Mouse (Mus musculus): ENCODE results near the gene Zbtb40. TPM values are rescaled to one million over a fixed set of nuclear protein-coding genes. Genes with fewer than 3 reads are reported as not detected.

Gene Zbtb40
- polyA plus RNA-seq, 1 experiment = 9.5 TPM

DNA sequence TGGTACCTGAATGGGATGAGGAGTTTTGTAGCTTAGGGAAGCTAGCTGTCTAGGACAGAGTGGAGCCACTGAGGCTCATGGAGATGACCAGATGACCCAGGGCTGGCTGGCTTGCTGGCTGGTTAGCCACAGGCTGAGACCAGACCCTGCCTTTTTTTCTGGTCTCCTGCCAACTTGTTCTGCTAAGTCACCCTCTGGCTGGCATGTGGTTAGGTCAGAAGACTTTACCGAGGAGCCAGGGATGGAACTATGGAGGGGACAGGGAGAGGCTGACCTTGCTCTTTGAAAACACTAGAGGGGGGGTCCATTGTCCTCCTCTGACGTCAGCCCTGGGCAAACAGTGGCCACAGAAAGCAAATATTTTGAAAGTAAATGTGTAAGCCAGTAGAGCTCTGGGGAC, 28.6 kb upstream of the Zbtb40 start:
- no peaks in the 10 kb centered on the region for H3K36me3 ChIP-seq (ENCODE audit: control insufficient read depth, insufficient read depth, low read length)
- no peak for TF ChIP-seq CTCF (conservative IDR thresholded peaks at IDR 0.05; ENCODE audit: insufficient read depth, insufficient read length, low read depth, low read length)
- TF ChIP-seq POLR2A (IDR thresholded peaks at IDR 0.05; ENCODE audit: low read depth, low read length) = no peak
- H3K27ac ChIP-seq (ENCODE audit: insufficient read depth, low read depth, low read length) = no peak overlapping the region
- H3K4me1 ChIP-seq (ENCODE audit: control insufficient read depth, insufficient read depth, low read length) = no peaks in the 10 kb centered on the region
- no peaks in the 10 kb centered on the region for H3K27me3 ChIP-seq (replicated peaks; ENCODE audit: control insufficient read depth, insufficient read depth, low read length)
- peak; percentile 17 for DNase-seq
- H3K4me3 ChIP-seq (ENCODE audit: insufficient read depth, low read depth, low read length) = no peak overlapping the region
- 6% methylated on average over 2 of the region's 2 CpGs for WGBS

DNA sequence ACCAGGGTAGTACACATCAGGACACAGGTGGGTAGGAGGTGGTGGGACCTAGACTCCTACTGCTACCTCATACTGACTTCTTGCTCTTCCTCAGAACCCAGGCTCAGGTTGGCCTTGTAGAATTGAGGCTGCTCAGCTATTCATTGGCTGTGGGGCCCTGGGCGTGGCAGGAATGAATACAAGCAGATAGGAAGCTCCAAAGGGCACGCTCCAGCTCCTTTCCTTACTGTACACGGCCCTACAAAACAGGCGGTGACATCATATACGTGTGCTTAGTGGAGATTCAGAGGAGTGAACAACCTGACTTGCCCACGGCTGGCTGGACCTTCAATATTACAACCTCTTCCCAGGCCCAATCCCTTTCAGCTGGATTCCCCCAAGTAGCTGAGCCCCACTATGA, 22.6 kb upstream of the Zbtb40 start:
- H3K4me1 ChIP-seq (ENCODE audit: control insufficient read depth, insufficient read depth, low read length) = no peaks in the 10 kb centered on the region
- H3K27me3 ChIP-seq (replicated peaks; ENCODE audit: control insufficient read depth, insufficient read depth, low read length) = no peaks in the 10 kb centered on the region
- H3K27ac ChIP-seq (ENCODE audit: insufficient read depth, low read depth, low read length) = no peak overlapping the region
- WGBS = 74% methylated on average over 6 of the region's 6 CpGs
- no peak for DNase-seq
- no peaks in the 10 kb centered on the region for H3K36me3 ChIP-seq (ENCODE audit: control insufficient read depth, insufficient read depth, low read length)
- H3K4me3 ChIP-seq (ENCODE audit: insufficient read depth, low read depth, low read length) = no peak overlapping the region
- TF ChIP-seq CTCF (conservative IDR thresholded peaks at IDR 0.05; ENCODE audit: insufficient read depth, insufficient read length, low read depth, low read length) = no peak
- TF ChIP-seq POLR2A (IDR thresholded peaks at IDR 0.05; ENCODE audit: low read depth, low read length) = no peak

DNA sequence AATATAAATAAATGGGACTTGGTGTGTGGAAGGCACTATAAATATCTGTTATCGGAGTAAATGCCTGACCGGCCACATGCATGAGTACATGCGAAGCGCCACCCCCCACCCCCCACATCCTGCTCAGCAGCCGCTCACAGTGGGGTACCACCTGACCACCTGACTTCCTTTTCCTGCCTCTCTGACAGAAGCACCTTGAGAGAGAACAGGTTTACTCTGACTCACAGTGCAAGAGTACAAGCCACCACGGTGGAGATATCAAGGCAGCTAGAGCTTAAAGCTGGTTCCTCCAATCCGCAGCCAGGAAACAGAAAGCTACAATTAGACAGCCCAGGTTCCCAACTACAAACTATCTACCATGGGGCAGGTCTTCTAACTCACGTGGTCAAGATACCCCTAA, 19.9 kb upstream of the Zbtb40 start:
- WGBS = 37% methylated on average over 8 of the region's 8 CpGs
- no peak overlapping the region for H3K27ac ChIP-seq (ENCODE audit: insufficient read depth, low read depth, low read length)
- no peaks in the 10 kb centered on the region for H3K27me3 ChIP-seq (replicated peaks; ENCODE audit: control insufficient read depth, insufficient read depth, low read length)
- DNase-seq = no peak
- H3K4me3 ChIP-seq (ENCODE audit: insufficient read depth, low read depth, low read length) = no peak overlapping the region
- H3K36me3 ChIP-seq (ENCODE audit: control insufficient read depth, insufficient read depth, low read length) = no peaks in the 10 kb centered on the region
- no peaks in the 10 kb centered on the region for H3K4me1 ChIP-seq (ENCODE audit: control insufficient read depth, insufficient read depth, low read length)
- no peak for TF ChIP-seq POLR2A (IDR thresholded peaks at IDR 0.05; ENCODE audit: low read depth, low read length)

DNA sequence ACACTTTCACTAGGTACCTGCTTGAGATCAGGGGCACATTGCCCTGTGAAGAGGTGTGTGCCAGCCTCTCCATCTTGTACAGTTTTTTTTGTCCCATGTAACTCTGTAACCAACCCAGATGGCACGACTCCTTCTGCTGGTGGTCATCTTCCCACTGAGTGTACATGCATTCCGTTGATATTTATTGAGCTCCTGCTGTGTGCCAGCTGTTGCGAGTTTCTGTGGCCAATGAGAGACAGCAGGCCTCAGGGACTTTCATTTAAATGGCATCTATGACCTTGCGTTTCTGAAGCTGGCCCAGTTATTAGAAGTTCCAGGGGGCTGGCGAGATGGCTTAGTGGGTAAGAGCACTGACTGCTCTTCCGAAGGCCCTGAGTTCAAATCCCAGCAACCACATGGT, 17.2 kb upstream of the Zbtb40 start:
- DNase-seq = no peak
- WGBS = 86% methylated on average over 6 of the region's 6 CpGs
- Histone ChIP-seq H3K36me3 (ENCODE audit: control insufficient read depth, insufficient read depth, low read length) (no peaks in the 10 kb centered on the region), H3K27ac (ENCODE audit: insufficient read depth, low read depth, low read length) (no peak overlapping the region), H3K4me3 (ENCODE audit: insufficient read depth, low read depth, low read length) (no peak overlapping the region), H3K27me3 (replicated peaks; ENCODE audit: control insufficient read depth, insufficient read depth, low read length) (no peaks in the 10 kb centered on the region), H3K4me1 (ENCODE audit: control insufficient read depth, insufficient read depth, low read length) (no peaks in the 10 kb centered on the region)
- no peak for TF ChIP-seq CTCF (conservative IDR thresholded peaks at IDR 0.05; ENCODE audit: insufficient read depth, insufficient read length, low read depth, low read length)
- no peak for TF ChIP-seq POLR2A (IDR thresholded peaks at IDR 0.05; ENCODE audit: low read depth, low read length)

DNA sequence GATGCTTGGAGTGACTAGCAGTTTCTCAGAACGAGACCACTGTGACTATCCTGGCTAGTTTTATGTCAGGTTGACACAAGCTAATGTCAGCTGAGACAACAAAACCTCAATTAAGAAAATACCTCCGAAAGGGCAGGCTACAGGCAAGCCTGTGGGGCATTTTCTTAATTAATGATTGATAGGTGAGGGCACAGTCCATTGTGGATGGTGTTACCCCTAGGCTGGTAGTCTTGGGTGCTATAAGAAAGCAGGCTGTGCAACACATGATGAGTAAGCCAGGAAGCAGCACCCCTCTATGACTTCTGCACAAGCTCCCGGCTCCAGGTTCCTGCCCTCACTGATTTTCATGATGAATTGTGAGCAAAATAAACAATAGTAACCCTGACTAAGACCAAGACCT, 6.3 kb upstream of the Zbtb40 start:
- DNase-seq = peak; percentile 84
- 36% methylated on average over 3 of the region's 3 CpGs for whole genome bisulfite sequencing
- H3K27ac ChIP-seq (ENCODE audit: insufficient read depth, low read depth, low read length) = peak overlapping the region; percentile 70; the same call in 1 of the 2 replicates
- H3K27me3 ChIP-seq (replicated peaks; ENCODE audit: control insufficient read depth, insufficient read depth, low read length) = no peaks in the 10 kb centered on the region
- H3K36me3 ChIP-seq (ENCODE audit: control insufficient read depth, insufficient read depth, low read length) = no peaks in the 10 kb centered on the region
- no peak for TF ChIP-seq CTCF (conservative IDR thresholded peaks at IDR 0.05; ENCODE audit: insufficient read depth, insufficient read length, low read depth, low read length)
- no peak for TF ChIP-seq POLR2A (IDR thresholded peaks at IDR 0.05; ENCODE audit: low read depth, low read length)
- H3K4me3 ChIP-seq (ENCODE audit: insufficient read depth, low read depth, low read length) = no peak overlapping the region
- peaks cover 5% of the 10 kb centered on the region; the same call in 1 of the 2 replicates for H3K4me1 ChIP-seq (ENCODE audit: control insufficient read depth, insufficient read depth, low read length)

DNA sequence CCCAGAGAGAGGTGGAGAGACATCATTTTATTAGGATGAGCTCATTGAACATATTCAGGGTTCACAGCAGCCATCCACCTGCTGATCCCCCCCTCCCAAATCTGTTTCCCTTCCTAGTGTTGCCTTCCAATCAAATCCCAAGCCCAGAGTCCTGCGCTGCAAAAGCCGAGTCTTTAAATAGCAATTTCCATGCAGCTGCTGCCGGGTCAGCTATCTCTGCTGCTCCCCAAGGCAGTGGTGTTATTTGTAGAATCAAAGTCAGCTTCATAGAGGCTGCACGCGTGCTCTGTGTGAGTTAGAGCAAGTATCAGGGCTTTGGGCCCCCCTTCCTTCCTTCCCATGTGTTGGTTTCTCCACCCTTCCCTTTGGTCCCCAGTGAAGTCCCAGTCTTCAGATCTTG, 5.2 kb upstream of the Zbtb40 start:
- peaks cover 5% of the 10 kb centered on the region; the same call in 1 of the 2 replicates for H3K4me1 ChIP-seq (ENCODE audit: control insufficient read depth, insufficient read depth, low read length)
- H3K27ac ChIP-seq (ENCODE audit: insufficient read depth, low read depth, low read length) = no peak overlapping the region
- 75% methylated on average over 5 of the region's 5 CpGs for WGBS
- no peaks in the 10 kb centered on the region for H3K36me3 ChIP-seq (ENCODE audit: control insufficient read depth, insufficient read depth, low read length)
- H3K4me3 ChIP-seq (ENCODE audit: insufficient read depth, low read depth, low read length) = no peak overlapping the region
- TF ChIP-seq POLR2A (IDR thresholded peaks at IDR 0.05; ENCODE audit: low read depth, low read length) = no peak
- no peak for TF ChIP-seq CTCF (conservative IDR thresholded peaks at IDR 0.05; ENCODE audit: insufficient read depth, insufficient read length, low read depth, low read length)
- no peaks in the 10 kb centered on the region for H3K27me3 ChIP-seq (replicated peaks; ENCODE audit: control insufficient read depth, insufficient read depth, low read length)
- no peak for DNase-seq

DNA sequence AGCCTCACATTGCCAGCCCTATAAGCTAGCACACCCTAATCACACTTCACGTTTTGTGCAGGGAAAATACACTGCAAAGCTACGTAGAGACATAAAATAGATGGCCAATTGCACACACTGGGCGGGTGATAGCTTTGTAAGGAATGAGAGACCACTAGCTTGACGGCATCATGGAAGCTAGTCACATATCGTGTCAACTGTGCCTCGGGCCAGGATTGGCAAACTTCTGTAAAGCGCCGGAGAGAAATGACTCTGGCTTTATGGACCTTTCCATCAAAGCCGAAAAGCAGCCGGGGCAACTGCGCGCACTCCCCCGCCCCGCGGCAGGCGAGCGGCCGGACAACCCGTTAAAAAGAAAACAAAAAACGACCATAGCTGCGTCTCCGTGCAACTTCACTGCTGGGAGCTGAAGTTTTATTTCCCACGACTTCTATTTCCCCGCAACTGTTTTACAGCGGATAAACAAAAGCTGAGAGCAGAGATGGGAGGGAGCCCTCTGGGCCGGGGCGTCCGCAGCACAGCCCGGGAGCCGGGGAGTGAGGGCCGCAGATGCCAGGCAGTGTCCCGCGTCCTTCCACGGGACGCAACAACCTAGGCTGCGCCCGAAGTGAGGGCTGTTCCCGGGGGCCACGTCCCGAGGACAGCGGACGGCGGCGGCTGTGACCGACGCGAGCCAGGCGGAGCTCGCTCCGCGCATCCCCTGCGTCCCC, 606 bp downstream of the Zbtb40 start:
- TF ChIP-seq CTCF (conservative IDR thresholded peaks at IDR 0.05; ENCODE audit: insufficient read depth, insufficient read length, low read depth, low read length) (no peak), POLR2A (IDR thresholded peaks at IDR 0.05; ENCODE audit: low read depth, low read length) (no peak)
- Histone ChIP-seq H3K4me3 (ENCODE audit: insufficient read depth, low read depth, low read length) (peak overlapping the region; percentile 76), H3K27ac (ENCODE audit: insufficient read depth, low read depth, low read length) (peak overlapping the region; percentile 22), H3K27me3 (replicated peaks; ENCODE audit: control insufficient read depth, insufficient read depth, low read length) (no peaks in the 10 kb centered on the region), H3K4me1 (ENCODE audit: control insufficient read depth, insufficient read depth, low read length) (peaks cover 9% of the 10 kb centered on the region; the same call in 1 of the 2 replicates), H3K36me3 (ENCODE audit: control insufficient read depth, insufficient read depth, low read length) (no peaks in the 10 kb centered on the region)
- WGBS = under 1% methylated on average over 52 of the region's 52 CpGs
- no peak for DNase-seq

Measured in kidney, adult 2 months (tissue).